Mouse (Mus musculus): ENCODE measurements around the gene Jak2.

The Jak2 gene

DNA sequence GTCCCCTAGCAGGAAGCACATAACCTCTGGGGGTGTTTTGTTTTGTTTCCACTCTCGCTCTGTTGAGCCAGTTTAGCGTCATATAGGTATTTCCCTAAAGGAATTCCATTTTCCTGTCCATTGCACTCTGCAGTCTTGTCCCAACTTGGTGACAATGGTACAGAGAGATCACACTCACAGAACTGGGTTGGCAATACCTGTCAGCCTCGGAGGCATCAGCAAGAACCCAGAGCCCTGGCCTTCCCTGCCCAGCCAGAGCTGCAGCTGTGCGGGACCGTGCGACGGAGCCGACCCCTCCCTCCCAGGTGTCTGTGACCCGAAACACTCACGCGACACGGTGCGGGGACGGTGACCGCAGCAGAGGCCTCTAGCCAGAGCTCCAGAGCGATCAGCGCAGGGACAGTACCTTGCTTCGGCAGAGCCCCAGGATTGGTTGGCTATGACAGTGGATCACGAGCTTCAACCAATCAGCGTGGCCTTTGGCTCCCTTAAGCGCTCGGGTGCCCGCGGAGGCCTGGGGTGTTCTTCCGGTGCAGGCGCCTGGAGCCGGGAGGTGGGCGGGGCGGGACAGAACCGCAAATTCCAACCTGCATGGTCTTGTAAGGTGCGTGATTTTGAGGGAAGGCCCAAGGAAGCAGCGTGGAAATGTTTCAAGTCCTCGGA is 110.0 kb downstream of the Jak2 start:
- DNase-seq (ENCODE audit: low spot score in 2 of 2): peak; percentile 85 to 88

DNA sequence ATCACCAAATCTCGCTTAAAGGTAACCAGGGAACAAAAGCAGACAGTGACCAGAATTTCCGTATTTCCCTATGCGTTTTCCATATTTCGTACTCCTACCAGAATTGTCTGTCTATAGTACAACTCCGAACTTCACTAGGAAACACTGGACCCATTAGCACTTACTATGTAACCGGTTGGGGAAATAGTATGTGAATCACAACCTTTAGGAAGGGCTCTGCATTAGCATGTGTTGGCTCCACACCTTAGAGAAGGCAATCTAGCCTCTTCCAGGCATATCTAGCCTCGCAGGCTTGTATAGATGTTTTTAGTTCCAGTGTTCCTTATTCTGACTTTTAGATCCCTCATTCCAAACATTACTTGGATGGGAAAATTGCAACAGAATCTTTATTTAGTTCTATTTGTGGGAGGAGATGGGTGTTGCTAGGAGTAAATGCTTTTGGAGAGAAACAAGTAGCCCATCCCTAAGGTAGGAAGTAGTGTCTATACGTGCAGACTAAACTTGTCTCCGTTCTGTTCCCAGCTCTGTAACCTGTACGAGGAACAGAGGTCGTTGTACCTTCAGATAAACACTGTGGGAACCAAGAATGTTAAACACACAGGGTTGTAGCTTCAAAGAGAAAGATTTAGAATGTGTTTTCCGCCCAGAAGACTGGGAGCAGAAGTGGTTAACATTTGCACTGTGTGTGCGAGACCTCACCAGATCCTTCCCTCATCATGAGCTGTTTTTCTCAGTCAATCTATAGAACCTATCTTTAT is 110.7 kb downstream of the Jak2 start:
- DNase-seq (ENCODE audit: low spot score in 2 of 2): no peak

Measured in frontal cortex, postnatal 14 days (tissue).